Mouse (Mus musculus) heart, embryonic 15.5 days (tissue): ENCODE data around the gene Cbx4. TPM values are rescaled to one million over a fixed set of nuclear protein-coding genes. Genes with fewer than 3 reads are reported as not detected.

ENCODE experiments used
- ATAC-seq: fragments of 200-750 bp; cut with Nextera tagmentation; replicated peaks from 2 replicates; pipeline ENCODE4 v1.8.0; 2017; ENCODE audit warnings: low read depth, moderate TSS enrichment; ENCODE audit not compliant: insufficient number of reproducible peaks, insufficient read depth, low FRiP score
- H3K27ac ChIP-seq: fragments of 300-500 bp; sonication (generic); 2 replicates; pipeline ENCODE4 v1.5.1; 2015; ENCODE audit warnings: mild to moderate bottlenecking, inconsistent platforms
- H3K27me3 ChIP-seq: fragments of 300-500 bp; sonication (generic); 2 replicates; pipeline ENCODE4 v1.6.1; 2015; ENCODE audit warnings: inconsistent platforms
- H3K36me3 ChIP-seq: fragments of 300-500 bp; sonication (generic); 2 replicates; pipeline ENCODE4 v1.6.1; 2015; ENCODE audit warnings: mild to moderate bottlenecking, inconsistent platforms
- H3K4me1 ChIP-seq: fragments of 300-500 bp; sonication (generic); replicated peaks from 2 replicates; pipeline ENCODE4 v1.6.1; 2015; ENCODE audit warnings: inconsistent platforms
- H3K4me2 ChIP-seq: fragments of 300-500 bp; sonication (generic); 2 replicates; pipeline ENCODE4 v1.6.1; 2015; ENCODE audit warnings: inconsistent platforms, mild to moderate bottlenecking, moderate library complexity
- H3K4me3 ChIP-seq: fragments of 300-500 bp; sonication (generic); 2 replicates; pipeline ENCODE4 v1.5.1; 2015; ENCODE audit warnings: mild to moderate bottlenecking, inconsistent platforms
- H3K9ac ChIP-seq: fragments of 300-500 bp; sonication (generic); 2 replicates; pipeline ENCODE4 v1.6.1; 2015; ENCODE audit warnings: mild to moderate bottlenecking, inconsistent platforms
- H3K9me3 ChIP-seq: fragments of 300-500 bp; sonication (generic); replicated peaks from 2 replicates; pipeline ENCODE4 v1.6.1; 2016; ENCODE audit warnings: inconsistent platforms
- WGBS: fragments of 180-500 bp; shearing (Covaris S2); methylation state at CpG from one replicate; pipeline ENCODE4 v1.1.7; 2015; ENCODE audit warnings: mixed read lengths; 5-methylcytosine and 5-hydroxymethylcytosine counted together
- polyA plus RNA-seq: library from polyadenylated mRNA; unstranded; fragments of >200 nt; fragmentation: Nextera tagmentation; extraction: Ambion mirVana; gene quantifications from 2 replicates; pipeline ENCODE4 v1.2.1, GENCODE M21; 2015

Cbx4 gene
- polyA plus RNA-seq, 1 experiment from 2014 or later = 9.3 TPM

DNA sequence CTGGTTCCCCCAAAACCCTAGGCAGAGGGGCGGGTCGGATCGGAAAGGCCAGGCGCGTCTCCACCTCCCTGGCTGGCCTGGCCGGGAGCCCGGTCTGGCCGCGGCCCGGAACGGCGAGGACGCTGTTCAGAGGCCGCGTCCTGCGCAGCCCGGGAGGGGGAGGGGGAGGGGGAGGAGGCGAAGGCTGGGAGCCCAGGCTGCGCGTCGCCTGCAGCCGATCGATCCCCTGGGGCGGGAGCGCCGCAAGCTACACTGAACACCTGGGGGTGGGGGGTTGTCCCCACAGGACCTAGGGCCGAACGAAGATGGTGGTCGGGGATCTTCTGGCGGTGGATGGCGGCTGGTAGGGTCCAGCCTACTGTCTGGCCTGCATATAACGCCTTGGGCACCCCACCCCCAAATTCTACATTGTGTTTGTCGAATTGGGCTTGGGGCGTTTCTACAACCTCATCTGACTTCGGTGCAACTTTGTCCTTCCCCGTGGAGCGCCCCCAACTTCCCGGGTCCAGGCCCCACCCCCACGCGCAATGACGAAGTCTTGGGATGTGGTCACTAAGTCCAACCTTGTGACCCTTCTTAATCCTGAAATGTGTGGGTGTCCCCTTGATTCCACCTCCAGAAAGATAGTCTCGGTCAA lies 5.1 kb upstream of the Cbx4 start:
- Histone ChIP-seq H3K9me3 (no peaks in the 10 kb centered on the region), H3K36me3 (no peaks in the 10 kb centered on the region), H3K4me1 (peaks cover 48% of the 10 kb centered on the region), H3K4me3 (peak overlapping the region; percentile 56), H3K27ac (0 out of 2 replicates have a peak overlapping the region, but pooled peaks have one; percentile 4), H3K4me2 (peak overlapping the region; percentile 89), H3K9ac (peak overlapping the region; percentile 49), H3K27me3 (peaks cover 42% of the 10 kb centered on the region)
- WGBS = 1% methylated on average over 37 of the region's 42 CpGs
- peak; percentile 68 for ATAC-seq

DNA sequence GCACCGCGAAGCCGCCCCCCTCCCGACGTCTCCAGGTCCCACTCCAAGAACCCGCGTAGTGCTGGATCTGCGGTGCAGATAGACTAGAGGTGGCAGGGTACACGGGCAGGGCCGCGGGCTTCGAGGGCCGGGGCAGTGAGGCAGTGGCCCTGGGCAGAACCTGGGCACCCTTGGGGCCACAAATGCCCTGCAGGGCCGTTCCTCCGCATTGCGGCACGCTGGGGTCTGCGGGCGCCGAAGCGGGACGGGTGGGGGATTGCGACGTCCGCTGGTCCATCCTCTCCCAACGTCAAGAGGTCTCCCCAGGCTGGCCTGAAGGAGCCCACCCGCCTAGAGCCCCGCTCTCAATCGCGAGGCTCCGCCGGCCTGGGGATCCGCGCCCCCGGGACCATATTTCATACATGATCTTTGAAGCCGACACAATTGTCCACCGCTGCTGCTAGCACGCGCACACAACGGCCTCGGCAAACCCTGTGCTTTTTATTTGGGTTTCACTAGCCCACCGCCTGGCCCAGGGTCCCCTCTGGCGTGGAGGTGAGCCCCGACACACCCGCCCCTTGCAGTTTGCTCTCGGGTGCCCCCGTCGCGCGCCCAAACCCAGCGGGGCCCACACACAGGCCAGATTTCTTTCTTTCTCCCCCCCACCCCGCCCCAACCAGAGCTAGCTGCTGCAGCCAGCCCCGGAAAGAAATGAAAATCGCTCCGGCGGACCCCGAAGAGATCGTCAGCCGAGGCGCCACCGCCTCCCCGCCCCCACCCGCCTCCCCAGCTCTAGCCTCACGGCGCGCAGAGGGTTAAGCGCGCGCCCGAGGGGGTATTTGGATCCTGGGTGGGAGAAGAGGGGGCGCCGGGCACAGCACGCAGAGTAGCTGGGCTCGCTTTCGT lies 4.3 kb upstream of the Cbx4 start:
- Histone ChIP-seq H3K9ac (peak overlapping the region; percentile 49), H3K4me2 (peak overlapping the region; percentile 89), H3K27me3 (peaks cover 40% of the 10 kb centered on the region), H3K36me3 (no peaks in the 10 kb centered on the region), H3K9me3 (no peaks in the 10 kb centered on the region), H3K4me1 (peaks cover 48% of the 10 kb centered on the region), H3K27ac (peak overlapping the region; percentile 23; the same call in 1 of the 2 replicates), H3K4me3 (peak overlapping the region; percentile 56)
- ATAC-seq = no peak
- under 1% methylated on average over 69 of the region's 75 CpGs for WGBS

DNA sequence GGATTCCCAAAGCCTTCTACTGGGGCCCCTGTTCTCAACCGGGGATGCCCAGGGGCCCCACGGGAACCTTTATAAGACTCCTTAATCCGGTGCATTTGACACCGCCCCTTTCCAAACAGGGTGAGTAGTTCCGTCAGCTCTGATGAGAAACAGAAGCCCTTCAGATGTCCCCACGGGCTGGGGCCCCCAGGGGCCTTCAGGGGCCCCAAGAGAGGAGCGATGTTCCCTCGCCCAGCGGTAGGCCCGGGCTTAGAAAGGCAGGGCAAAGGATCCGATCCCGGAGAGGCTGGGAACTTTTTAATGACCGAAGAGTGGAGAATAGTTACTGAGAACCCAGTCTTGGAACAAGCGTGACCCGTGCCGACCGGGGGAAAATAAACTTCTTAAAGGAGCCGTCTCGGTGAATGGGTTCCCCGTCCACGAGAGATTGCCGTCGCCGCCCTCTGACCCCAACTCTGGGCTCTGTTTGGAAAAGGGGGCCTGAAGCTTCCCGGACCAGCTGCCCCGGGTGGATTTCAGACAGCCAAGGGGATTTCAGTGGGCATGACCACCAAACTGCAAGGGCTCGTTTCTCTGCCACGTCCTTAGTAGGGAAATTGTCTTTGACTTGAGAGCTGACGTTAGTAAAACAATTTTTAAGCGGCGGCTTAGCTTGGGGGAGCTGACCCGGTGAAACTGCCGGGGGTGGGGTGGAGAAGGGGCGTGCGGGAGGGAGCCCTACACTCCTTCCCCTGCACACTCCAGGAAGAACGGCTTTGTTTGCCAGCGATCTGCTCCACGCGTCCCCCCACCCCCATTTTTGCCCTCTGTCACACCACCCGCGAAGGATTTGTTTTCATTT lies 3.4 kb upstream of the Cbx4 start:
- Histone ChIP-seq H3K4me2 (peak overlapping the region; percentile 89), H3K4me1 (peaks cover 52% of the 10 kb centered on the region), H3K27me3 (peaks cover 40% of the 10 kb centered on the region), H3K4me3 (peak overlapping the region; percentile 56), H3K9ac (peak overlapping the region; percentile 49), H3K36me3 (no peaks in the 10 kb centered on the region), H3K27ac (no peak overlapping the region), H3K9me3 (no peaks in the 10 kb centered on the region)
- no peak for ATAC-seq
- 1% methylated on average over 41 of the region's 41 CpGs for WGBS

DNA sequence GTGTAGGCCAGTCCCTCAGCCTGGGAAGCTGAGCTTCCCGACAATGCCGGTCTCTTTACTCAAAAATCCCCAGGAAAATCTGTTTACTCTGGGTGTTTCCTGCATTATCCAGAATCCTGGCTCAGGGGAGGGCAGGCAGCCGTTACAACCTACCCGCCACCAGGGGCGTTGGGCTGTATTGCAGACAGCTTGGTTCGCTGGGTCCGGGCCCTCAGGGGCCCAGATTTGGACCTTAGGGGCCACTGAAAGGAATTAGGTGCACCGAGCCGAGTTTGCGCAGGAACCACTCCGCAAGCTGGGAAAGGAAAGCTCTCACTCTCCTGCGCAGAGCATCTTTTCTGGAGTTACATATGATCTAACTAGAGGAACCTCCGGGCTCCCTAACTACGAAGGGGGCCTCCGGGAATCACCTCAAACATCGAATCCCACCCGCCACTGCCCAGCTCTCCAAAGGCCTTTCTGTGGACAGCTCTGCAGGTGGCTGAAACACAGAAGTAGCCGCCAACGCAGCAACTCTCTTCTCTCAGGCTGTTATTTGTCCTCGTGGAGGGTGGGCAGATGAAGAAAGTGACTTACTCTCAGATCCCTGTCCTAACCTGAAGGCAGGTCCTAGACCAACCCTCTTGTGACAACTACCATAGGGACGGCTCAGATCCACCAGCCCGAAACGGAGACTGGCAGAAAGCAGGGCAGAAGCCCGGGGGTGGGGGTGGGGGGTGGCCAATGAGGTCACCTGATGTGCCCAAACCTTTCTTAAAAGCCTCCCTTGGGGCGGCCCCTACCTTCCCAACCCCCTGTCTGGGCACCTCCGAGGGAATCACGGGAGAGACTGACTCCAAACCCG lies 2.6 kb upstream of the Cbx4 start:
- no peak for ATAC-seq
- WGBS = 5% methylated on average over 28 of the region's 28 CpGs
- peak overlapping the region; percentile 89 for H3K4me2 ChIP-seq

DNA sequence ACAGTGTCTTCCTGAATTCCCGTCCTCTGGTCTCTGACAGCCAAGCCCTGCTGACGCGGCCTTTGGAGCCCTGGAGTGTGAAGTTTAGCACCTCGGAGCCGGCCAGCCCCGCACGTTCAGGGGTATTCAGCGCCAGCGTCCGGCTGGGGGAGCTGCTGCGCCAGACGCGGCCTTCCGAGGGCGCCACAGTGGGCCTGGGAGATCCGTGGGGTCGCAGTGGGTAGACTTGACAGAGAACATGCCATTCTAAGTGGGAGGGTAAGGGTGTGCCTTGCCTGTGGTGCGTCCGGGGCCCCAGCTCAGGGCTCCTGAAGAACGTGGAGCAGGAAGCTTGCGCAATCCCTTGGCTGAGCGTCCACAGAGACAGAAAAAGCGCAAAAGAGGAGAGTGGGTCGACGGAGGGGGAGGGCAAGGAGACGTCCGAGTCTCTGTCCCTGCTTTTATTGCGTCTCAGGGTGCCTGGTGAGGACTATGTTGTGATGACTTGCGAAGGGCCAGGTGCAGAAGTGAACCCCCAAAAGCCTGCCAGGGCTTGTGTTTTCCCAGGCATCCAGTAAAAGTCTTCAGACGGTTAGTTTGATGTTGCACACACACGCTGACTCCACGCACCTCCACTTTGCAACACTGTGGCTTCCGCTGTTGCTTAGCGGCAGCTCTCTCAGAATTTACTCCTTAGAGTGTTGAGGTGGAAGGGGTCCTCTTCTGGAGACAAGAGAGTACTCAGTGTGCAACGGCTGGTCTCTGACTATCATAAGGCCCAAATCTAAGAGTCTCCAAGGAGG lies 1.5 kb upstream of the Cbx4 start:
- Histone ChIP-seq H3K9ac (no peak overlapping the region), H3K9me3 (no peaks in the 10 kb centered on the region), H3K4me2 (peak overlapping the region; percentile 52), H3K4me1 (peaks cover 72% of the 10 kb centered on the region), H3K27me3 (peaks cover 38% of the 10 kb centered on the region), H3K4me3 (peak overlapping the region; percentile 17), H3K36me3 (no peaks in the 10 kb centered on the region), H3K27ac (no peak overlapping the region)
- ATAC-seq = no peak
- 5% methylated on average over 35 of the region's 35 CpGs for WGBS

More for the DNA sequence above, 2.6 kb upstream of the Cbx4 start:
- Histone ChIP-seq H3K4me3 (peak overlapping the region; percentile 56; the same call in 1 of the 2 replicates), H3K27ac (no peak overlapping the region), H3K36me3 (no peaks in the 10 kb centered on the region), H3K4me1 (peaks cover 61% of the 10 kb centered on the region), H3K9ac (no peak overlapping the region; the same call in 1 of the 2 replicates), H3K9me3 (no peaks in the 10 kb centered on the region), H3K27me3 (peaks cover 38% of the 10 kb centered on the region)

DNA sequence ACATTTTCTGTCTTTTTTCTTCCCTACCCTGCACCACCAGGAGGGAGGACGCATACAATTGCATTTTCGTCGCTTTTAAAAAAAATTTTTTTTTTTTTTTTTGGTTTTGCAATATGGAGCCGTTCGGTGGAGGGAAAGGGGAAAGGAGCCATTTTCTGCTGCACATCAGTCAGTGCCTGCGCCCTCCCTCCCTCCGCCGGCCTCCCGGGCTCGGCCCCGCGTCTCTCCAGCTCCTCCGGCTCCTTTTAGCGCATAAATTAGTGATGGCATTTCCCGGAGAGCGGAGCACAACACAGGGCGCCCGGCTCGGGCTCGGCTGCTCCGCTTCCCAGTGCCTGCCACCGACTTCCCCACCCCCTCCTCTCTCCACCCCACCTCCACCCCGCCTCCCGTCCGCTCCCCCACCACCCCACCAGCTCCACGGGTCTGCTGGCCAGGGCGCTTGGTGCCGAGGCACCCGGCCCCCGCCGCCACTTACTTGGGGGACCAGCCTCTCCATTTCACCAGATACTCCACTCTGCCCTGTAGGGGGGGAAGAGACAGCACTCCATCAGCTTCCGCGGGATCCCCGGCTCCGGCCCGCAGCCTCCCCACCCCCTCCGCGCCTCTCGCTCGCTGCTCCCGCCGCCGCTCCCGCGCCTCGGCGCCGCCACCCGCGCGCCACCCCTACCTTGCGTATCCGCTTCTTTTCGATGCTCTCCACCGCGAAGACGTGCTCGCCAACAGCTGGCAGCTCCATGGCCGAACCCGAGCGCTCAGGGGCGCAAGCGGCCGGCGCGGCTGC lies 550 bp downstream of the Cbx4 start:
- WGBS = under 1% methylated on average over 66 of the region's 66 CpGs
- Histone ChIP-seq H3K4me2 (peak overlapping the region; percentile 90), H3K27ac (peak overlapping the region; percentile 99), H3K9ac (peak overlapping the region; percentile 95), H3K9me3 (no peaks in the 10 kb centered on the region), H3K4me3 (peak overlapping the region; percentile 83), H3K36me3 (peaks cover 18% of the 10 kb centered on the region), H3K27me3 (peaks cover 38% of the 10 kb centered on the region), H3K4me1 (peaks cover 83% of the 10 kb centered on the region)
- ATAC-seq = peak; percentile 58

DNA sequence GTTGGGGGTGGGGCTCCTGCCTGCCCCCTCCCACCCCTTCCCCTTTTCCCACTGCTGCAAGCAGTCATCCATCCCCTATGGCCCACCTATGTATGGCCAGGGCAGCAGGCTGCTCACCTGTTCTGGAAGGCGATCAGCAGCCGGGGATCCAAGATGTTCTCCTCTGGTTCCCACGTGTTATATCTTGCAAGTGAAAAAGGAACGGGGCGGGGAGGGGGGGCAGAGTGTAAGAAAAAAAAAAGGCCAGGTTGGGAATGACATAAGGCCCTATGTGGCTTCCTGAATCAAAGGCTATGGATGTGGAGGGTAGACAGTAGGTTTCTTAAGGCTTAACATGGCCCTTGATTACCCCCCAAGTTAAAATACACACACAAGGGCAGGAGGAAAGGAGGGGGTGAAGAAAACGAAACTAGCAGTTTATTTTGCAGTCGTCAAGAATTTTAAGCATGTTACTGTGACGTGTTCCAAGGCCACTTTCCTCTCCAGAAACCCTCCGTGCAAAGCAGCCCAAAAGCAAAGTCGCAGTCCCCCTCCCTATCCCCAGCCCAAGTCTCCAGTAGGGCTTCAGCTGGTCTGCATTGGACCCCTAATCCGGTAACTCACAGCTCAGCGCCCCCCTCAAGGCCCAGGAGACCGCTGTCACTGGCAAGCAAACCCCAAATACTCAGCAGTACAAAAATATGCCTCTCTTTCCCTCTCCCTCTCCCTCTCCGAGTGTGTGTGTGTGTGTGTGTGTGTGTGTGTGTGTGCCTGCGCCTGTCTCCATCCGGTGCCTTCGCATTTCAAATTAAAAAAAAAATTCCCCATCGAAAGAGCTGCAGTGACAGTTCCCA lies 1.4 kb downstream of the Cbx4 start:
- peaks cover 31% of the 10 kb centered on the region for H3K27me3 ChIP-seq
- ATAC-seq = no peak
- H3K4me3 ChIP-seq = peak overlapping the region; percentile 83
- H3K27ac ChIP-seq = peak overlapping the region; percentile 99
- peak overlapping the region; percentile 90 for H3K4me2 ChIP-seq
- H3K36me3 ChIP-seq = peaks cover 22% of the 10 kb centered on the region
- WGBS = 3% methylated on average over 18 of the region's 18 CpGs
- H3K9ac ChIP-seq = peak overlapping the region; percentile 95
- H3K9me3 ChIP-seq = no peaks in the 10 kb centered on the region
- H3K4me1 ChIP-seq = peaks cover 79% of the 10 kb centered on the region

DNA sequence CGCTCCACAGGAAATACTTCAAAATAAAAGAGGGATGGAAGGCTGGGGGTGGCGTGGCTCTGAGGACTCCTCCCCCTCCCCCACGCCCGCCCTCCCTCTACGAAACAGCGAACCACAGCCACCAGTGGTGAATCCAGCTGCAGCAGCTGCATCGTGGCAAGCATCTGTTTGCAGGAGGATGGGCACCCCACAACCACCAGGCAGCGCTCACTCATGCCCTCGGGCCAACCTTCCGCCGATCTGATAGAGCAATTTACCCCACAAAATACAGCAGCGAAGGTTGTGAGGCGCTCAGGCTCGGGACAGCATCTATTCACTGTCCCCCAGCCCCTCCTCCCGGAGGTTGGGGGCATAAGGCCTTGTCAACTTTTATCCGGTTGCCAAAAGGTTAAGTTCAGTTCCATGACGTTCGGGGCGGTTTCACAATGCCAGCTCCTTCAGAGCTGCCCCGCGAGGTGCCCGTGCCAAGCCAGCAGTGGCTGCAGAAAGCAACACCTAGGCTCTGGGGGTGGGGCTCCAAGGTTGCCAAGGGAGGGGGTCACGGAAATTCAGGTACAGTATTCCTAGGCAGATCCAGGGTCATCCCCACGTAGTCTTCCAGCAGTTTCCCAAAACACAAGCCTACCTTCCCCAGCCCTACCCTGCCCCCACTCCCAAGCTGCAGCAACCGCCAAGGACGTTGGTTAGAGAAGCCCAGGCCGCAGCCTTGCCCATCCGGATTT lies 2.1 kb downstream of the Cbx4 start:
- ATAC-seq = no peak
- H3K27me3 ChIP-seq = peaks cover 23% of the 10 kb centered on the region
- 13% methylated on average over 28 of the region's 28 CpGs for WGBS

More for the DNA sequence above, 2.1 kb downstream of the Cbx4 start:
- peak overlapping the region; percentile 95 for H3K9ac ChIP-seq
- H3K4me2 ChIP-seq = peak overlapping the region; percentile 90
- H3K9me3 ChIP-seq = no peaks in the 10 kb centered on the region
- H3K4me1 ChIP-seq = peaks cover 79% of the 10 kb centered on the region
- peaks cover 22% of the 10 kb centered on the region for H3K36me3 ChIP-seq
- H3K4me3 ChIP-seq = peak overlapping the region; percentile 83
- peak overlapping the region; percentile 99 for H3K27ac ChIP-seq
